Mouse (Mus musculus) CD4-positive helper T cell, adult 2 months (primary cell): ENCODE results near the gene Chmp3.
A peak's percentile ranks its signal among the peaks of the same experiment; 100 is the strongest.

Source experiments
- DNase-seq: peaks from one replicate; pipeline ENCODE4 v3.0.0-alpha.2; 2012; ENCODE audit warnings: low read depth, missing footprints, low spot score

Gene Chmp3

GRCm38 (mm10) chr6:71608994-71609393, 65.4 kb downstream of the Chmp3 start:
- DNase-seq: no peak

- DNase-seq: no peak
These were observed 66.4 kb downstream of the Chmp3 start for GRCm38 (mm10) chr6:71609968-71610367.

GRCm38 (mm10) chr6:71613225-71613624, 69.6 kb downstream of the Chmp3 start:
- DNase-seq: no peak

- no peak for DNase-seq
These were observed 73.4 kb downstream of the Chmp3 start for GRCm38 (mm10) chr6:71616959-71617358.

- DNase-seq: no peak
These were observed 78.0 kb downstream of the Chmp3 start for GRCm38 (mm10) chr6:71621551-71621950.

GRCm38 (mm10) chr6:71621981-71622380, 78.4 kb downstream of the Chmp3 start:
- no peak for DNase-seq

- no peak for DNase-seq
These were observed 81.1 kb downstream of the Chmp3 start for GRCm38 (mm10) chr6:71624723-71625122.

GRCm38 (mm10) chr6:71625984-71626383, 82.4 kb downstream of the Chmp3 start:
- no peak for DNase-seq

- no peak for DNase-seq
These were observed 83.7 kb downstream of the Chmp3 start for GRCm38 (mm10) chr6:71627325-71627724.

GRCm38 (mm10) chr6:71631196-71631595, 87.6 kb downstream of the Chmp3 start:
- DNase-seq: no peak

- peak; percentile 50 for DNase-seq
These were observed 88.3 kb downstream of the Chmp3 start for GRCm38 (mm10) chr6:71631706-71632461.
